Mouse (Mus musculus) embryonic facial prominence, embryonic 10.5 days (tissue): ENCODE measurements around the gene Serpina3m. TPM values are rescaled to one million over a fixed set of nuclear protein-coding genes. Genes with fewer than 3 reads are reported as not detected.

ENCODE experiments used
- DNase-seq: peaks from one replicate; pipeline ENCODE4 v3.0.0-alpha.2; 2017; ENCODE audit warnings: low spot score
- H3K27ac ChIP-seq: fragments of 300-500 bp; sonication (generic); replicated peaks from 2 replicates; pipeline ENCODE4 v1.5.1; 2016; ENCODE audit warnings: mild to moderate bottlenecking
- H3K27me3 ChIP-seq: fragments of 300-500 bp; sonication (generic); replicated peaks from 2 replicates; pipeline ENCODE4 v1.6.1; 2016; ENCODE audit warnings: low read depth, mild to moderate bottlenecking; ENCODE audit not compliant: poor library complexity, severe bottlenecking
- H3K36me3 ChIP-seq: fragments of 300-500 bp; sonication (generic); replicated peaks from 2 replicates; pipeline ENCODE4 v1.6.1; 2016; ENCODE audit warnings: mild to moderate bottlenecking, moderate library complexity
- H3K4me1 ChIP-seq: fragments of 300-500 bp; sonication (generic); 2 replicates; pipeline ENCODE4 v1.6.1; 2016
- H3K4me3 ChIP-seq: fragments of 300-500 bp; sonication (generic); 2 replicates; pipeline ENCODE4 v1.5.1; 2016; ENCODE audit warnings: mild to moderate bottlenecking, moderate library complexity
- H3K9me3 ChIP-seq: fragments of 300-500 bp; sonication (generic); 2 replicates; pipeline ENCODE4 v1.6.1; 2016; ENCODE audit warnings: mild to moderate bottlenecking
- WGBS: fragments of 180-500 bp; shearing (Covaris S2); methylation state at CpG from one replicate; pipeline ENCODE4 v1.1.7; 2016; 5-methylcytosine and 5-hydroxymethylcytosine counted together
- polyA plus RNA-seq: library from polyadenylated mRNA; unstranded; fragments of >200 nt; fragmentation: Nextera tagmentation; extraction: Ambion mirVana; gene quantifications from 2 replicates; pipeline ENCODE4 v1.2.1, GENCODE M21; 2016

Serpina3m gene
- polyA plus RNA-seq, 1 experiment from 2014 or later = not detected

GRCm38 (mm10) chr12:104440087-104440760, 101.9 kb downstream of the Serpina3m start:
- H3K4me3 ChIP-seq = no peak overlapping the region
- H3K27ac ChIP-seq = peak overlapping the region; percentile 55
- H3K4me1 ChIP-seq = peaks cover 10% of the 10 kb centered on the region
- DNase-seq = peak; percentile 93
- 9% methylated on average over 22 of the region's 22 CpGs for WGBS
- peaks cover 25% of the 10 kb centered on the region for H3K27me3 ChIP-seq
- no peaks in the 10 kb centered on the region for H3K36me3 ChIP-seq
- H3K9me3 ChIP-seq = no peaks in the 10 kb centered on the region

DNA sequence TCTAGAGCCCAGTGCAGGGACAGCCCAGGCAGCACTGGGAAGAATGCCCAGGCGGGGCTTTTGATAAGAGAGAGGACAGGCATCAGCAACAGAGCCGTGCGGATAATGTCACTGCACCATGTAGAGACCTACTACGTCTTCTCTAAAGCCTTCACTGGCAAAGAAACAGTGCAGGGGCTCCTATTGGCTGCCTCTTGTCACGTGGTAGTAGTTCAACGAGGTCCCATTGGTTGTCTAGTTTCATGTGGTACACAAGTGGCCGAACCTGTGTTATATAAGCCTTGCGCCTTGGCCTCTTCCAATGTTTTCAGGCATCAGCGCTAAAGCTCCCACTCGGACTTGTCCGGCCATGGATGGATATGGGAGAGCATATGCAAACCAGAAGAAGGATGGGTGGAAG, 105.4 kb downstream of the Serpina3m start:
- 87% methylated on average over 11 of the region's 11 CpGs for WGBS
- no peak overlapping the region for H3K4me3 ChIP-seq

More for the DNA sequence above, 105.4 kb downstream of the Serpina3m start:
- no peaks in the 10 kb centered on the region for H3K9me3 ChIP-seq
- H3K36me3 ChIP-seq = no peaks in the 10 kb centered on the region
- no peak overlapping the region for H3K27ac ChIP-seq
- peaks cover 35% of the 10 kb centered on the region for H3K4me1 ChIP-seq
- peaks cover 29% of the 10 kb centered on the region for H3K27me3 ChIP-seq
- DNase-seq = no peak

Other genes starting within 250 kb of the Serpina3m start
- gene Serpina5, start 237.4 kb upstream of the Serpina3m start, polyA plus RNA-seq = not detected in 2 replicates
- gene Serpina3a, start 225.8 kb upstream of the Serpina3m start, polyA plus RNA-seq = not detected in 2 replicates
- gene Serpina3b, start 210.5 kb upstream of the Serpina3m start, polyA plus RNA-seq = not detected in 2 replicates
- gene Serpina3c, start 184.6 kb upstream of the Serpina3m start, polyA plus RNA-seq = not detected in 2 replicates
- 0.11 and 0.14 TPM in 2 replicates for gene Serpina3f, start 123.9 kb upstream of the Serpina3m start, polyA plus RNA-seq
- 0.08 and 0.24 TPM in 2 replicates for gene Serpina3g, start 102.2 kb upstream of the Serpina3m start, polyA plus RNA-seq
- 0.23 and 0.24 TPM in 2 replicates for gene Serpina3i, start 75.4 kb upstream of the Serpina3m start, polyA plus RNA-seq
- not detected in 2 replicates for gene Serpina3j, start 23.9 kb upstream of the Serpina3m start, polyA plus RNA-seq
- gene Serpina3k, start within 50 bp of the Serpina3m start, polyA plus RNA-seq = not detected in 2 replicates
- gene Serpina3n, start 68.2 kb downstream of the Serpina3m start, polyA plus RNA-seq = not detected in 2 replicates
- gene Gsc, start 134.8 kb downstream of the Serpina3m start, polyA plus RNA-seq = 11.8 and 20.4 TPM in 2 replicates